Mouse (Mus musculus) forebrain, embryonic 12.5 days (tissue): ENCODE data around the gene Actl7a. TPM values are rescaled to one million over a fixed set of nuclear protein-coding genes. Genes with fewer than 3 reads are reported as not detected.

ENCODE experiments used
- ATAC-seq: fragments of 200-750 bp; cut with Nextera tagmentation; 2 replicates; pipeline ENCODE4 v1.8.0; 2017; ENCODE audit warnings: moderate TSS enrichment; ENCODE audit not compliant: low FRiP score
- H3K27ac ChIP-seq: fragments of 300-500 bp; sonication (generic); 2 replicates; pipeline ENCODE4 v1.5.1; 2016; ENCODE audit warnings: mild to moderate bottlenecking
- H3K27me3 ChIP-seq: fragments of 300-500 bp; sonication (generic); 2 replicates; pipeline ENCODE4 v1.6.1; 2016; ENCODE audit warnings: mild to moderate bottlenecking
- H3K36me3 ChIP-seq: fragments of 300-500 bp; sonication (generic); replicated peaks from 2 replicates; pipeline ENCODE4 v1.6.1; 2016; ENCODE audit warnings: mild to moderate bottlenecking
- H3K4me1 ChIP-seq: fragments of 300-500 bp; sonication (generic); 2 replicates; pipeline ENCODE4 v1.6.1; 2016
- H3K4me2 ChIP-seq: fragments of 300-500 bp; sonication (generic); 2 replicates; pipeline ENCODE4 v1.6.1; 2016; ENCODE audit warnings: mild to moderate bottlenecking, moderate library complexity
- H3K4me3 ChIP-seq: fragments of 300-500 bp; sonication (generic); replicated peaks from 2 replicates; pipeline ENCODE4 v1.5.1; 2016; ENCODE audit warnings: mild to moderate bottlenecking
- H3K9ac ChIP-seq: fragments of 300-500 bp; sonication (generic); 2 replicates; pipeline ENCODE4 v1.6.1; 2016; ENCODE audit warnings: mild to moderate bottlenecking
- H3K9me3 ChIP-seq: fragments of 300-500 bp; sonication (generic); 2 replicates; pipeline ENCODE4 v1.6.1; 2016
- WGBS: fragments of 180-500 bp; shearing (Covaris S2); methylation state at CpG from one replicate; pipeline ENCODE4 v1.1.7; 2016; 5-methylcytosine and 5-hydroxymethylcytosine counted together
- polyA plus RNA-seq: library from polyadenylated mRNA; unstranded; fragments of >200 nt; fragmentation: Nextera tagmentation; extraction: Ambion mirVana; gene quantifications from 2 replicates; pipeline ENCODE4 v1.2.1, GENCODE M21; 2016

The Actl7a gene
- polyA plus RNA-seq, 1 experiment from 2014 or later = not detected

DNA sequence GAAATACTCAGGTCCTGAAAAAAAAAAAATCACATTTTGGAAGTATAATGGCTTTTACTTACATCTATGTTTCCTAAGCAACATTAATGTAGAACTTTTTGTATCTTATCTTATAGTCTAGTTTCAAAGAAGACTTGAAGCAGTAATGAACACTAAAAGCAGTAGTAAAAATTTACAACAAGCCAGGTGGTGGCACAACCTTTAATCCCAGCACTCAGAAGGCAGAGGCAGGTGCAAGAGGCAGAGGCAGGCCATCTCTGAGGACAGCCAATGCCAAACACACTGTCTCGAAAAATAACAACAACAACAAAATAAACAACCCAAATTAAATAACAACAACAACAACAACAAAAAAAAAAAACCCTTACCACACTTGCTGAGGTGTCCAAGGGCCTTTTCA is 27.9 kb downstream of the Actl7a start:
- Histone ChIP-seq H3K4me3 (no peak overlapping the region), H3K9me3 (no peaks in the 10 kb centered on the region), H3K27ac (no peak overlapping the region), H3K36me3 (peaks cover 87% of the 10 kb centered on the region), H3K9ac (no peak overlapping the region), H3K4me2 (no peak overlapping the region), H3K4me1 (no peaks in the 10 kb centered on the region), H3K27me3 (no peaks in the 10 kb centered on the region)
- no peak for ATAC-seq
- WGBS = 86% methylated on average over 1 of the region's 1 CpGs

GRCm38 (mm10) chr4:56791373-56791772 is 48.2 kb downstream of the Actl7a start:
- no peak overlapping the region for H3K4me3 ChIP-seq
- H3K9me3 ChIP-seq = no peaks in the 10 kb centered on the region
- H3K27ac ChIP-seq = no peak overlapping the region
- no peak overlapping the region for H3K4me2 ChIP-seq
- no peaks in the 10 kb centered on the region for H3K4me1 ChIP-seq
- WGBS = 43% methylated on average over 1 of the region's 1 CpGs
- peaks cover 92% of the 10 kb centered on the region for H3K36me3 ChIP-seq
- no peaks in the 10 kb centered on the region for H3K27me3 ChIP-seq
- no peak for ATAC-seq
- H3K9ac ChIP-seq = no peak overlapping the region

Other genes with a start within 250 kb of the Actl7a start
- not detected in 2 replicates for gene Gm26657, start 3.3 kb upstream of the Actl7a start, polyA plus RNA-seq
- not detected in 2 replicates for gene Actl7b, start 2.0 kb upstream of the Actl7a start, polyA plus RNA-seq
- gene Elp1, start 58.9 kb downstream of the Actl7a start, polyA plus RNA-seq = 84.7 and 90.3 TPM in 2 replicates
- 20.6 and 21.9 TPM in 2 replicates for gene Fam206a, start 58.9 kb downstream of the Actl7a start, polyA plus RNA-seq
- 26.6 and 28.6 TPM in 2 replicates for gene Ctnnal1, start 121.8 kb downstream of the Actl7a start, polyA plus RNA-seq
- gene Tmem245, start 204.0 kb downstream of the Actl7a start, polyA plus RNA-seq = 12.7 and 12.8 TPM in 2 replicates
- gene Frrs1l, start 247.0 kb downstream of the Actl7a start, polyA plus RNA-seq = 9.7 and 10.2 TPM in 2 replicates